Mouse (Mus musculus) thymus, postnatal 4 days (tissue): Measurements from ENCODE around the gene Maco1.

Experiments used
- DNase-seq: peaks from one replicate; pipeline ENCODE4 v3.0.0; 2021

The Maco1 gene

GRCm38 (mm10) chr4:134769081-134769811 lies 83.9 kb downstream of the Maco1 start:
- no peak for DNase-seq

GRCm38 (mm10) chr4:134768226-134768888 lies 84.8 kb downstream of the Maco1 start:
- DNase-seq: no peak

- DNase-seq: peak; percentile 86
Measured at GRCm38 (mm10) chr4:134767426-134768225, 85.5 kb downstream of the Maco1 start, which contains the start of gene Ldlrap1. Ldlrap1 (minus strand) TSS chr4:134768024.

GRCm38 (mm10) chr4:134766904-134767425 lies 86.2 kb downstream of the Maco1 start:
- DNase-seq: no peak

GRCm38 (mm10) chr4:134766277-134766676 lies 86.9 kb downstream of the Maco1 start:
- DNase-seq: no peak

DNA sequence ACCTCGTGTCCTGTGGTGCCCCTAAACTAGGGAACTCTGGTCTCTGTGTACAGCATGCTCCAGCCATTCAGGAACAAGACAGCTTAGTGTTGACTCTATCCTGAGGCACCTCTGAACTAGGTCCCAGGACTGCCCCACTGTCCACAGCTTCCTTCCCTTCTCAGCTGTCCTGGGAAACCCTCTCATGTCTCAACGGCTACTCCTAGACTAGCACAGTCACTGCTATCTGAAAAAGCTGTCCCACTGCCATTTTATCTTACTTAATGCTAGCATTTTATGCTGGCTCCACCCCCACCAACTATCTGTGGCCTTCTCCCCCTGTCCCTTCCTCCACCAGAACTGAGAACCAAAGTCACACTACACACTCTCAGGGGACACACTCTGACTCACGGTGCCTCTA lies 88.8 kb downstream of the Maco1 start:
- no peak for DNase-seq

- DNase-seq: no peak
Measured at GRCm38 (mm10) chr4:134762360-134762759, 90.8 kb downstream of the Maco1 start.

DNA sequence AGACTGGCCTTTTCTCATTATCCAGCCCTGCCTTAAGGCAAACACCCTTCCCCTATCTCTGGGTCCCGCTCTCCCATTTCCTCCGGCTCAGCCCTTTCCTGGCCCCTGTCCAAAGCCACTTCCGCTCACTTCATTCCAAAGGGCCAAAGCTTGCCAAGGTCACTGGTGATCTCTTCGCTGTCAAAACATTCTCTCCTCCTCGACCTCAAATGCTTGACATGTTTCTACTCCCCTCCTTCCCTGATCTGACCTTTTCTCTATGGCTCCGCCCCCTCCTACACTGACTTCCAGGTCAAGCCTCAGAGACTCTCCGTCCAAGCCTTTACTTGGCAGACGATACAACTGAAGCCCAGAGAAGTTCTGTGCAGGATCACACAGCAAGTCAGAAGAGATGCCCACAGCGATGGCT lies 92.3 kb downstream of the Maco1 start:
- no peak for DNase-seq

GRCm38 (mm10) chr4:134760281-134760680 lies 92.9 kb downstream of the Maco1 start:
- no peak for DNase-seq

DNA sequence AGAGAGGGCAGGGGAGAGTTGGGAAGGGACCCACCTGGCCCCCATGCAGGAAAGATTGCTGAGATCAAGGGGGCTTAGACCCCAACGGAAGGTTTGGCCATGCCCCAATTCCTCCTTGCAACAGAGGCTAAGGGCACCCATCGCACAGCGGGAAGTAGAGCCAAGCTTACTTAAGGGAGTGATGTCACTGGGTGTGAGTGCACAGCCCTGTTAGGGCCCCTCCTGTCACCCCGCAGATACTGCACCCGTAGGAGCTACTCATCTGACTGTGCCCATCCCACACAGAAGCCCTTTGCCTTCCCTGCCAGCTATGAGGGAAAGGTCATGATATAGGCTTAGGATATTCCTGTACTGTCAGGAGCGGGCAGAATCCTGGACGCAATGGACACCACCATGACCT lies 93.6 kb downstream of the Maco1 start:
- no peak for DNase-seq

DNA sequence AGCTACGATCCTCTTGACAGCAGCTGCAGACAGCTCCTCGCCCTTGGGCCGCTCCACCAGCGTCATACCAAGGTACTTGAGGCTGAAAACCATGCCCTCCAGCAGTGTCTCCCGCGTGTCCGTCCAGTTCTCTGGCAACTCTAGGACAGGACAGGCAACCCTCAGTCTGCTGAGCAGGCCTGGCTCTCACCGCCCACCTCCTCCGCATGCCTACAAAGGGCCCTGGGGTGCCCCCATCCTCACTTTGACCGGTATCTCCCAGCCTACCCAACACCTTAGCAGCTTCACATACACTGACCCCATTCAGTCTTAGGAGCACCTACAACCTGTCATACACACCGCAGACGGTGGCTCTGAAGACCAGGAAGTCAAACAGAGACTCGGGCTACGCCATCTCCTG lies 94.2 kb downstream of the Maco1 start:
- DNase-seq: no peak

GRCm38 (mm10) chr4:134758367-134758766 lies 94.8 kb downstream of the Maco1 start:
- DNase-seq: no peak

DNA sequence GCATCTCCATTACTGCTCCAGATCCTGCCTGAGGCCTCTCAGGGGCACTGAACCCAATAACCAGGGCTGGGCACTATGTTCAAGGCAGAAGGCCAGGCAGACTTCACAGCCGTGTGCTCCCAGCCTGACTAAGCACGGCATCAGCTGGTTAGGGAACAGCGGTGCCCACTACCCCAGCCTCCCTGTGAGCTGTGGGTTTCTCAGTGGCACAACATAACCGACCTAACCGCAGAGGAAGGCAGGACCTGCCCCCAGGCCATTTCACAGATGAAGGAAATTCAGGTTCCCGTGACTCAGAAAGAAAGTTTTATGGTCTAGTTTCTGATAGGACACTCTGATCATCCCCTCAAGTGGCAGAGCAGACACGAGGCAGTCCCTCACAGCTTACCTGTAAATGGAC lies 96.2 kb downstream of the Maco1 start:
- no peak for DNase-seq

DNA sequence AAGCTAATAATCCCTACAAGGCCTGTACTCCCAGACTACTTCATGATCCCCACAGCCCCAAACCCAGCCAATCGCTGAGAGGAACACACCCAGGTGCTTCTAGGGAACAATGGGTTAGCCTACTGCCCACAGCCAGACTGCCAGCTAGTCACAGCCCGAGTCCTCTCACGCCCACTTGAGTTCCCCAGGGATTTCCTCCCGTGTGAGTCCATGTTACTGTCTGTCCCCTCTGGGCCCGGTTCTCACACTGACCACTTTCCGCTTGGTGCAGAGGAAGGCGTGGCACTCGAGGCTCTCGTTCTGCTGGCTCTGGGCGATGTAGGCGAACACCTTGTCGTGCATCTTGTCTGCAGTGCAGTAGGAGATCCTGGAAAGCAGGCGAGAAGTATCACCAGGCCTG lies 98.2 kb downstream of the Maco1 start:
- no peak for DNase-seq

- peak; percentile 73 for DNase-seq
Measured at GRCm38 (mm10) chr4:134754371-134754770, 98.8 kb downstream of the Maco1 start.

- peak; percentile 66 for DNase-seq
Measured at GRCm38 (mm10) chr4:134753516-134754261, 99.5 kb downstream of the Maco1 start.

- no peak for DNase-seq
Measured at GRCm38 (mm10) chr4:134752911-134753426, 100.2 kb downstream of the Maco1 start.
